Mouse (Mus musculus) C2C12 (cell line): Measurements from ENCODE around the gene Gtf2h1.

Source experiments
- CEBPB ChIP-seq: IDR thresholded peaks from one replicate; pipeline ENCODE4 v1.6.1; 2011; ENCODE audit warnings: low read depth, mild to moderate bottlenecking, control low read depth, moderate library complexity
- CTCF ChIP-seq: IDR thresholded peaks from one replicate; pipeline ENCODE4 v1.5.1; 2011; ENCODE audit not compliant: control insufficient read depth, insufficient read depth, insufficient read length
- FOSL1 ChIP-seq: IDR thresholded peaks from one replicate; pipeline ENCODE4 v1.8.0; 2011; ENCODE audit warnings: mild to moderate bottlenecking, low read length; ENCODE audit not compliant: poor library complexity, insufficient read depth, severe bottlenecking
- MAX ChIP-seq: IDR thresholded peaks from one replicate; pipeline ENCODE4 v1.6.1; 2011; ENCODE audit warnings: mild to moderate bottlenecking, control low read depth
- MYOD1 ChIP-seq: IDR thresholded peaks from one replicate; pipeline ENCODE4 v1.6.1; 2011; ENCODE audit warnings: low read depth; ENCODE audit not compliant: control insufficient read depth, insufficient read length
- USF1 ChIP-seq: IDR thresholded peaks from one replicate; pipeline ENCODE4 v1.6.1; 2011; ENCODE audit warnings: low read depth, mild to moderate bottlenecking, control low read depth, moderate library complexity

GRCm38 (mm10) chr7:46767371-46767770 lies 28.5 kb upstream of the Gtf2h1 start:
- TF ChIP-seq CTCF: no peak
- no peak for TF ChIP-seq MAX
- TF ChIP-seq USF1: no peak
- no peak for TF ChIP-seq CEBPB
- TF ChIP-seq MYOD1: no peak
- TF ChIP-seq FOSL1: no peak
